Mouse (Mus musculus) granulocyte monocyte progenitor cell, adult 5-6 weeks (primary cell): Measurements from ENCODE around the gene 4930430A15Rik. TPM values are rescaled to one million over a fixed set of nuclear protein-coding genes. Genes with fewer than 3 reads are reported as not detected.

Experiments
- ATAC-seq: replicated peaks from 2 replicates; pipeline ENCODE4 v1.8.0; 2016; ENCODE audit warnings: mild to moderate bottlenecking, moderate TSS enrichment, inconsistent platforms; ENCODE audit not compliant: poor library complexity, severe bottlenecking
- total RNA-seq, 2 experiments: library from RNA; stranded (forward) in 1 of 2; stranded (reverse) in 1 of 2; fragments of 200-712, 200-1000 nt in 1 of 2; fragments of >200 nt in 1 of 2; fragmentation: Nextera tagmentation in 1 of 2; gene quantifications; 2 replicates each; pipeline ENCODE4 v1.2.3; 2014 to 2017

4930430A15Rik gene
- total RNA-seq (2014; fragmentation: Nextera tagmentation) = not detected in 2 replicates
- total RNA-seq (2017) = not detected in 2 replicates

- no peak for ATAC-seq
Observed at GRCm38 (mm10) chr2:111229502-111229901, at the start of gene 4930430A15Rik. TSS of gene 4930430A15Rik (minus strand) at chr2:111229602.

DNA sequence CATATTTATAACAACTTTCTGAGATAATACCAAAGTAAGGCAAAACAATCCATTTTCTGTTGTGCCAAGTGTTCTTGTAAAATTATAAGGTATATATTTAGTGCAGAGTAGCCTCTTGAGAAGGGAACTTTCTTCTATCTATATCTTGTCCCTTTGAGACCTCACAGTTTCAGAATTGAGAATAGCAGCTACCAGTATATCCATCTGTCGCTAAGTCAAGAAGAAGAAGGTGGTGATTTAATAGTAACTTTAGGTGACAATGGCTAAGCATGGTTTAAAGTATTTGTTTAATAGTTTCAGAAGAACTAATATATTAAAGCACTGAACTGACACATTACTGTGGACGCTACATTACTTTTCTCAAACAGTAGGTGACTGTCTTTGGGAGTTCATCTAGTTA is 44.6 kb upstream of the 4930430A15Rik start, which contains the start of gene Olfr1277:
Olfr1277 (minus strand) TSS at position 101 of the 400 bp plus-strand sequence.
- no peak for ATAC-seq

- no peak for ATAC-seq
Observed at GRCm38 (mm10) chr2:111254216-111254615, 24.8 kb upstream of the 4930430A15Rik start, which contains the start of gene Olfr1276. TSS of gene Olfr1276 (plus strand) at chr2:111254516.

- no peak for ATAC-seq
Observed at GRCm38 (mm10) chr2:111235186-111235585, 5.8 kb upstream of the 4930430A15Rik start, which contains the start of gene Olfr1275. TSS of gene Olfr1275 (minus strand) at chr2:111235286.

- no peak for ATAC-seq
Observed at GRCm38 (mm10) chr2:111182068-111182467, 47.3 kb downstream of the 4930430A15Rik start.

GRCm38 (mm10) chr2:111152836-111153235 is 76.6 kb downstream of the 4930430A15Rik start, which contains the start of gene Gm15130:
TSS of gene Gm15130 (minus strand) at chr2:111152936.
- ATAC-seq = no peak

GRCm38 (mm10) chr2:111135739-111136138 is 93.7 kb downstream of the 4930430A15Rik start:
- ATAC-seq = no peak

Other genes starting within 250 kb of the 4930430A15Rik start
- gene Gm13941, start 123.6 kb downstream of the 4930430A15Rik start, total RNA-seq (2014; fragmentation: Nextera tagmentation) = not detected in 2 replicates
- gene Gm13941, start 123.6 kb downstream of the 4930430A15Rik start, total RNA-seq (2017) = not detected in 2 replicates
- not detected in 2 replicates for gene Gm15130, start 76.7 kb downstream of the 4930430A15Rik start, total RNA-seq (2014; fragmentation: Nextera tagmentation)
- not detected in 2 replicates for gene Gm15130, start 76.7 kb downstream of the 4930430A15Rik start, total RNA-seq (2017)
- gene Olfr1275, start 5.7 kb upstream of the 4930430A15Rik start, total RNA-seq (2014; fragmentation: Nextera tagmentation) = not detected in 2 replicates
- not detected in 2 replicates for gene Olfr1275, start 5.7 kb upstream of the 4930430A15Rik start, total RNA-seq (2017)
- not detected in 2 replicates for gene Olfr1276, start 24.9 kb upstream of the 4930430A15Rik start, total RNA-seq (2014; fragmentation: Nextera tagmentation)
- gene Olfr1276, start 24.9 kb upstream of the 4930430A15Rik start, total RNA-seq (2017) = not detected in 2 replicates
- gene Olfr1277, start 44.5 kb upstream of the 4930430A15Rik start, total RNA-seq (2014; fragmentation: Nextera tagmentation) = not detected in 2 replicates
- gene Olfr1277, start 44.5 kb upstream of the 4930430A15Rik start, total RNA-seq (2017) = not detected in 2 replicates
- not detected in 2 replicates for gene Olfr1278, start 60.5 kb upstream of the 4930430A15Rik start, total RNA-seq (2014; fragmentation: Nextera tagmentation)
- not detected in 2 replicates for gene Olfr1278, start 60.5 kb upstream of the 4930430A15Rik start, total RNA-seq (2017)
- gene Olfr1279, start 71.0 kb upstream of the 4930430A15Rik start, total RNA-seq (2014; fragmentation: Nextera tagmentation) = not detected in 2 replicates
- not detected in 2 replicates for gene Olfr1279, start 71.0 kb upstream of the 4930430A15Rik start, total RNA-seq (2017)
- not detected in 2 replicates for gene Olfr1280, start 84.4 kb upstream of the 4930430A15Rik start, total RNA-seq (2014; fragmentation: Nextera tagmentation)
- gene Olfr1280, start 84.4 kb upstream of the 4930430A15Rik start, total RNA-seq (2017) = not detected in 2 replicates
- gene Olfr1281, start 96.9 kb upstream of the 4930430A15Rik start, total RNA-seq (2014; fragmentation: Nextera tagmentation) = not detected in 2 replicates
- not detected in 2 replicates for gene Olfr1281, start 96.9 kb upstream of the 4930430A15Rik start, total RNA-seq (2017)
- not detected in 2 replicates for gene Olfr1282, start 106.5 kb upstream of the 4930430A15Rik start, total RNA-seq (2014; fragmentation: Nextera tagmentation)
- gene Olfr1282, start 106.5 kb upstream of the 4930430A15Rik start, total RNA-seq (2017) = not detected in 2 replicates
- gene Olfr1283, start 137.2 kb upstream of the 4930430A15Rik start, total RNA-seq (2014; fragmentation: Nextera tagmentation) = not detected in 2 replicates
- not detected in 2 replicates for gene Olfr1283, start 137.2 kb upstream of the 4930430A15Rik start, total RNA-seq (2017)
- not detected in 2 replicates for gene Olfr1284, start 145.9 kb upstream of the 4930430A15Rik start, total RNA-seq (2014; fragmentation: Nextera tagmentation)
- not detected in 2 replicates for gene Olfr1284, start 145.9 kb upstream of the 4930430A15Rik start, total RNA-seq (2017)
- not detected in 2 replicates for gene Olfr1286, start 193.5 kb upstream of the 4930430A15Rik start, total RNA-seq (2014; fragmentation: Nextera tagmentation)
- not detected in 2 replicates for gene Olfr1286, start 193.5 kb upstream of the 4930430A15Rik start, total RNA-seq (2017)
- not detected in 2 replicates for gene Olfr1287, start 219.5 kb upstream of the 4930430A15Rik start, total RNA-seq (2014; fragmentation: Nextera tagmentation)
- gene Olfr1287, start 219.5 kb upstream of the 4930430A15Rik start, total RNA-seq (2017) = not detected in 2 replicates
- gene Olfr1288, start 244.5 kb upstream of the 4930430A15Rik start, total RNA-seq (2014; fragmentation: Nextera tagmentation) = not detected in 2 replicates
- not detected in 2 replicates for gene Olfr1288, start 244.5 kb upstream of the 4930430A15Rik start, total RNA-seq (2017)